Mouse (Mus musculus) spleen, adult 10 weeks (tissue): Measurements from ENCODE around the gene Dhcr24. TPM values are rescaled to one million over a fixed set of nuclear protein-coding genes. Genes with fewer than 3 reads are reported as not detected.

Experiments
- polyA plus RNA-seq: library from polyadenylated mRNA; stranded (reverse); fragments of 350-450 nt; fragmentation: Illumina TruSeq; extraction: RNeasy Lipid Tissue Mini Kit (QIAGEN cat#74804); gene quantifications from one replicate; pipeline ENCODE4 v1.2.3, GENCODE M21; 2015; ENCODE audit warnings: low replicate concordance; ENCODE audit not compliant: insufficient read depth

Gene Dhcr24
- 8.1 TPM for polyA plus RNA-seq

DNA sequence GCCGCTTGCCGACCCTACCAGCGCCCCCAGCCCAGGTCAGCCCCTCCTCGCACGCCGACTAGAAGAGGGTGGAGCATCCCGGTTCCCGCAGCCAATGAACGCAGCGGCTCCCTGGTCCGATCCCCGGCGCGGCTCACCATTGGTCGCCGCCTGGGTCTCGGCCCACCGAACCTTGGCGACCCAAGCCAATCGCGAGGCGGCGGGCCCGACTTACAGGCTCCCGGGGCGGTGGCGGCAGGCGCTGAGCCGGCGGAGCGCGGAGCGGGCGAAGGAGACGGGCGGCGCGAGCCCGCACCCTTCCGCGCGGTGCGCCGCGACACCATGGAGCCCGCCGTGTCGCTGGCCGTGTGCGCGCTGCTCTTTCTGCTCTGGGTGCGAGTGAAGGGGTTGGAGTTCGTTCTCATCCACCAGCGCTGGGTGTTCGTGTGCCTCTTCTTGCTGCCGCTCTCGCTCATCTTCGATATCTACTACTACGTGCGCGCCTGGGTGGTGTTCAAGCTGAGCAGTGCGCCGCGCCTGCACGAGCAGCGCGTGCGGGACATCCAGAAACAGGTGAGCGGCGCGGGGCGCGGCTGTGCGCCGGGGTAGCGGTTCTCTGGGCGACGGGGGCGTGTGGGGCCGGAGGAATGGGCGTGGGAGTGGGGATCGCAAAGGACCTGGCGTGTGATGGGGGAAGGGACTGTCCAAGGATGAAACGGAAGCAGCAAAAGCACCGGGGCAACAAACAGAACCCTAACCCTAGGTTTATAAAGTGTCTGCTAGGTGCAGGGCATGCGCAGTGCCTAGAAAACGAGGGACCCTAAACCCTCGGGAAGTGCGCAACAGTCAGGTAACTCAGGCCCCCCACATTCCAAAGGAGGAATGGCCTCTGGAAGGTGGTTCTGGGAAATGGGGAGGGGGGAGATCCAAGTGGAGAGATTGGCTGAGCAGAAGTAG is at the start of gene Dhcr24:
Dhcr24 (plus strand) TSS at position 193 of the 936 bp plus-strand sequence.

DNA sequence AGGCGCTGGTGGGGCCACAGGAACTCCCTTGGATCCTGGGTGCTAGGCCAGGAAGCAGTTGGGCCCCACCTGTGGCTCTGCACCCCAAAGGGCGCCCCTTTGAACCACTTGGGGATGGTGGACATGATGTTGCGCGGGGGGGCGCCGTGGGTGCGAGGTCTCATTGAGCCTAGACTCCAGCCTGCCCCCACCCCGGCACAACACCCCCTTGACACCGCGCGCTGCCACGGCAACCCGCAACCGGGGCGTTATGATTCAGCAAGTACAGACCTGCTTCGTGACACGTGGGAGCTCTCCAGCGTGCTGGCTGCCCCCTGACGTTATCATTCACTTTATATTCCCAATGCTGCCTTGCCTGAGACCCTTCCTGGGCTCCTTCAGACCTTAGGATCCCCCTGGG is 56.2 kb downstream of the Dhcr24 start, which contains the start of gene Lexm:
Lexm (minus strand) TSS at position 186 of the 400 bp plus-strand sequence.

DNA sequence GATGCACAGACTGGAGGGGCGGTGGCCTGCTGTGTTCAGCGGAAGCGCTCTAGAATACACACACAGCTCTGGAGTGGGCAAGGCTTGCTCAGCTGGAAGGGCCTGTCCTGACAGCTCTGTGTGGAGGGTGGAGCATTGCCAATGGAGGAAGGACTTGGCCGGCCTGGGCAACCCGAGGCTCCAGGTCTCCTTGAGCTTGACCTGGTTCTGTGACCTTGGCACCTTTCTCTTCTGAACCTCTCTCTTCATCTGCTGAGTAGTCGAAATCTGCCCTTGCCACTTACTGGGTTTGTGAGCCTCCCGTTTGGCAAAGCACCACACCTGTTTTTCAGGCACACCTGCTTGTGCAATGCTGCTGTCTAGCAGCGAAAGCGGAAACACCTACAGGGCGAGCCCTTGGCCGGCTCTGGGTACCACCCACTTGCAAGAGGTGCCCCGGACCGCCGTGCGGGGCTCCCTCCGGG is 61.2 kb downstream of the Dhcr24 start, which contains the start of gene Ttc22:
Ttc22 (plus strand) TSS at position 403 of the 464 bp plus-strand sequence.

Other genes with a start within 250 kb of the Dhcr24 start
- gene Usp24, start 244.8 kb upstream of the Dhcr24 start, polyA plus RNA-seq, result 56.6 TPM
- gene Pcsk9, start 96.7 kb upstream of the Dhcr24 start, polyA plus RNA-seq, result not detected
- not detected for gene Bsnd, start 68.8 kb upstream of the Dhcr24 start, polyA plus RNA-seq
- not detected for gene Lexm, start 56.2 kb downstream of the Dhcr24 start, polyA plus RNA-seq
- not detected for gene Ttc22, start 61.4 kb downstream of the Dhcr24 start, polyA plus RNA-seq
- gene Pars2, start 90.0 kb downstream of the Dhcr24 start, polyA plus RNA-seq, result 5.8 TPM
- 66.8 TPM for gene Ttc4, start 117.9 kb downstream of the Dhcr24 start, polyA plus RNA-seq
- 0.90 TPM for gene Mroh7, start 169.9 kb downstream of the Dhcr24 start, polyA plus RNA-seq
- gene Fam151a, start 172.9 kb downstream of the Dhcr24 start, polyA plus RNA-seq, result 0.90 TPM
- gene Acot11, start 244.0 kb downstream of the Dhcr24 start, polyA plus RNA-seq, result 6.0 TPM